Mouse (Mus musculus) cerebellum, postnatal 25 days (tissue): ENCODE data around the gene Ppia.
"Not testable (repeated sequence)": the region's sequence is repeated elsewhere in the genome, so short reads cannot be mapped to it uniquely, and the experiment has no call there.

ENCODE experiments used
- DNase-seq, 2 experiments: peaks; one replicate each; pipeline ENCODE4 v3.0.0; 2021; ENCODE audit warnings: mixed read lengths in 2 of 2

Ppia gene

GRCm38 (mm10) chr11:6443102-6443501 is 27.9 kb downstream of the Ppia start:
- DNase-seq = no peak

GRCm38 (mm10) chr11:6443727-6444076 is 28.5 kb downstream of the Ppia start:
- DNase-seq = no peak

GRCm38 (mm10) chr11:6444077-6444853 is 29.0 kb downstream of the Ppia start, which contains the start of gene H2afv:
H2afv (minus strand) TSS chr11:6444443.
- peak; percentile 99 to 100 for DNase-seq

- DNase-seq = no peak
These were observed 30.2 kb downstream of the Ppia start for GRCm38 (mm10) chr11:6445441-6445840.

GRCm38 (mm10) chr11:6445951-6446350 is 30.7 kb downstream of the Ppia start:
- no peak for DNase-seq

- DNase-seq = no peak
These were observed 32.2 kb downstream of the Ppia start for GRCm38 (mm10) chr11:6447493-6447892.

- DNase-seq = not testable (repeated sequence)
These were observed 32.9 kb downstream of the Ppia start for GRCm38 (mm10) chr11:6448155-6448554.

GRCm38 (mm10) chr11:6456083-6456482 is 40.8 kb downstream of the Ppia start:
- no peak for DNase-seq

- no peak for DNase-seq
These were observed 48.1 kb downstream of the Ppia start for GRCm38 (mm10) chr11:6463159-6463837.

GRCm38 (mm10) chr11:6465122-6465521 is 49.9 kb downstream of the Ppia start:
- peak; percentile 73 to 81 for DNase-seq

GRCm38 (mm10) chr11:6468541-6468940 is 53.3 kb downstream of the Ppia start:
- peak in 1 of 2 experiments; percentile 15 for DNase-seq
